Mouse (Mus musculus): ENCODE results near the gene Speg. TPM values are rescaled to one million over a fixed set of nuclear protein-coding genes. Genes with fewer than 3 reads are reported as not detected.

Gene Speg
- polyA plus RNA-seq, 1 experiment from 2014 or later, result 16.7 TPM

- H3K4me1 ChIP-seq (ENCODE audit: control insufficient read depth, insufficient read depth, low read length), result peaks cover 26% of the 10 kb centered on the region
- H3K36me3 ChIP-seq (replicated peaks; ENCODE audit: control insufficient read depth, insufficient read depth, low read depth, low read length), result no peaks in the 10 kb centered on the region
- DNase-seq (ENCODE audit: low spot score), result peak; percentile 92
- no peak for ATAC-seq (replicated peaks; ENCODE audit: insufficient number of reproducible peaks, low FRiP score, low TSS enrichment, low read depth)
- no peaks in the 10 kb centered on the region for H3K9me3 ChIP-seq (replicated peaks; ENCODE audit: control insufficient read depth, low read length)
- no peak overlapping the region for H3K27ac ChIP-seq (replicated peaks; ENCODE audit: low read depth, low read length)
- no peak overlapping the region for H3K4me3 ChIP-seq (ENCODE audit: low read depth, low read length)
- no peak overlapping the region for H3K9ac ChIP-seq (replicated peaks; ENCODE audit: low read length)
- no peaks in the 10 kb centered on the region for H3K27me3 ChIP-seq (ENCODE audit: control insufficient read depth, insufficient read depth, low read length)
- H3K4me2 ChIP-seq (ENCODE audit: low read depth, low read length), result no peak overlapping the region
- under 1% methylated on average over 8 of the region's 8 CpGs for WGBS
Observed at GRCm38 (mm10) chr1:75342874-75343416, 32.2 kb upstream of the Speg start.

DNA sequence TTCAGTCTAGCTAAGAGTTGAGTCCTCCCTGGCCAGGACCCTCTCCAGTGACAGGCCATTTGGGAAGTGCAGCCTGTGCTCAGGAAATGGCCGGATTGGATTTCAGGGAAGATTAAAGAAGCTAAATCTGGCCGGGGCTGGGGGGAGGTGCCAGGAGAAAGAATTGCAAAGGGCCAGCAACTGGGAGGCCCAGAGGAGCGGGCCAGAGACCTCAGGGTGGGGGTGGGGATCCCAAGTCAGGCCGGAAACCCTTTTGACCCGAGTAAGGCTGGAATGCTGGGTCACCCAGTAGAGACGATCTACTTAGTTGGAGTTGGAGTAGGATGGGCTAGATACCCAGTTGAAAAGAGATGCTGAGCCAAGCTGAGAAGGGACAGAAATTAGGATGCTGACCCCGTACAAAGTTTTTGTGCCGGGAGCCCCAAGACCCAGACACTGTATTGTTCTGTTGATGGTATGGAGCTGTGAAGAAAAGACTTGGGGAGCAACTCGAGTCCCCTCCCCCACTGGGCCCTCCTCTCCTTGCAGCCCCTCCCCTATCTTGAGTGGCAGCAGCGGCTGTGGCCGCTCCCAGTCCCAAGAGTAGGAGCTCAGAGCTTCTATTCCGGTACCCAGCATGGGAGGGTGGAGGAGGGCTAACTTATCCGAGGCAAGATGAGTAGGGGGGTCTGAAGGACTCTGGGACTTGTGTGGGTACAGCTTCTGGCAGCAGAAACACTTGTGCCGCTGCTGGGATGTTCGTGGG, 30.6 kb upstream of the Speg start:
- Histone ChIP-seq H3K4me1 (ENCODE audit: control insufficient read depth, insufficient read depth, low read length) (peaks cover 20% of the 10 kb centered on the region), H3K36me3 (replicated peaks; ENCODE audit: control insufficient read depth, insufficient read depth, low read depth, low read length) (no peaks in the 10 kb centered on the region), H3K9me3 (replicated peaks; ENCODE audit: control insufficient read depth, low read length) (no peaks in the 10 kb centered on the region), H3K9ac (replicated peaks; ENCODE audit: low read length) (peak overlapping the region; percentile 38), H3K4me3 (ENCODE audit: low read depth, low read length) (no peak overlapping the region), H3K27me3 (ENCODE audit: control insufficient read depth, insufficient read depth, low read length) (no peaks in the 10 kb centered on the region), H3K27ac (replicated peaks; ENCODE audit: low read depth, low read length) (peak overlapping the region; percentile 61), H3K4me2 (ENCODE audit: low read depth, low read length) (no peak overlapping the region)
- peak; percentile 37; the same call in 1 of the 2 replicates for ATAC-seq (replicated peaks; ENCODE audit: insufficient number of reproducible peaks, low FRiP score, low TSS enrichment, low read depth)
- peak; percentile 72 for DNase-seq (ENCODE audit: low spot score)
- WGBS, result 2% methylated on average over 15 of the region's 15 CpGs

DNA sequence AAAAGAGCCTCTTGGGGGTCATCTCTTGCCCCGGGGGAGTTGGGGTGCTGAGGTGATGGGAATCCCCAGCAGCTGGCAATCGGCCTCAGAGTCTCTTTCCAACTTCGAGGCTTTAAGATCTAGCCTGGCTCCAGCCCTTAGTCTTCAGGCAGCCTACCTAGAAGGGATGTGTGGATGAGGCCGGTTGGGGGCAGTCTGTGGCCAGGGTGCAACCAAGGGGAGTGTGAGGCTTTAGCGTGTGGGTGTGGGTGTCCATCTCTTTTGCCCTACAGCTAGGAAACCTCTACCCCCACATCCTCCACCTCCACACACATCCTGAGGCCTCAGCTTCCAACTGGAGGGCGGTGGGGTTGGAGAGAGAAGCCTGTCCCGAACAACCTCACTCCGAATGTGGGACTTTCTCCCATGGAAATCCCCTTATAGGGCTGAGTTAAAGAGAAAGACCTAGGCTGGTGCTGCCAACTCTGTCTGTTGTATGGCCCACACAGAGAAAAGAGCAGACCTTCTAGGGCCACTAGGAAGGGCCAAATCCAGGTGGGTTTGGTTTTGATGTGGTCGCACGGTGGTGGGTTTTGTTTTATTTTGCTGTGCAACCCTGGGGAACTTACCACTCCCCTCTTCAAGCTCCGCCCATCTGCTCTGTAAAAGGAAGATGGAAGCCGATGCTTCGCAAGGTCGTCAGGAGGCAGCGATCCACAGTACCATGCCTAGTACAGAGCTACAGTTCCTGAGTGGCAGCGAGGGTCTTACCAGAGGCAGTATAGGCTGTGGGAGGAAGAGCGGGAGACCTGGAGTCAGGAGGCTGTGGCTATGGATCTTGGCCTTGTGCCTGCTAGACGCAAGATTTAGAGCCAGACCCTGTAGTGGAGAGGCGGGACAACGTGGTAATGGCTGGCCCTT, 29.8 kb upstream of the Speg start:
- Histone ChIP-seq H3K36me3 (replicated peaks; ENCODE audit: control insufficient read depth, insufficient read depth, low read depth, low read length) (no peaks in the 10 kb centered on the region), H3K4me3 (ENCODE audit: low read depth, low read length) (no peak overlapping the region), H3K9me3 (replicated peaks; ENCODE audit: control insufficient read depth, low read length) (no peaks in the 10 kb centered on the region), H3K27me3 (ENCODE audit: control insufficient read depth, insufficient read depth, low read length) (no peaks in the 10 kb centered on the region), H3K4me1 (ENCODE audit: control insufficient read depth, insufficient read depth, low read length) (peaks cover 17% of the 10 kb centered on the region), H3K4me2 (ENCODE audit: low read depth, low read length) (no peak overlapping the region), H3K27ac (replicated peaks; ENCODE audit: low read depth, low read length) (peak overlapping the region; percentile 61; the same call in 1 of the 2 replicates), H3K9ac (replicated peaks; ENCODE audit: low read length) (no peak overlapping the region; the same call in 1 of the 2 replicates)
- 21% methylated on average over 20 of the region's 20 CpGs for WGBS
- DNase-seq (ENCODE audit: low spot score) (peak; percentile 35), ATAC-seq (replicated peaks; ENCODE audit: insufficient number of reproducible peaks, low FRiP score, low TSS enrichment, low read depth) (peak; percentile 17; the same call in 1 of the 2 replicates)

DNA sequence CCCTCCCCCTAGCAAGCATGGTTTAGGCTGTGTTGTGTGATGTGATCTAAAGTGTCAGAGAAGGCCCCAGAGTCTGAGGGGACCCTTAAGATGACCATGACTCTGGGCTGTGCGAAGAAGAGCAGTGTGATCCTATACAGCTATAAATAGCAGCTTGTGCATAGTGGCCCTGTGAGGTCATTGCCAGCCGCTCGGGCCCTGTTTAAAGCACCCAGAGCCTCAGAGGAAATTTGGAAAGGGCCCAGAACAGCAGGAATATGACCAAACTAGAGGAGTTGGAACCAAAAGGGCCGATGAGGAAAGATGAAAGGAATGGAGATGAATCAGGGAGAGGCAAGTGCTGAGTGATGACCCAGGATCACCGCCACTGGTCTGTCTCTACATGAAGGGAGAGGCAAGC, 27.8 kb upstream of the Speg start:
- no peak overlapping the region for H3K4me3 ChIP-seq (ENCODE audit: low read depth, low read length)
- no peaks in the 10 kb centered on the region for H3K9me3 ChIP-seq (replicated peaks; ENCODE audit: control insufficient read depth, low read length)
- H3K27ac ChIP-seq (replicated peaks; ENCODE audit: low read depth, low read length), result no peak overlapping the region
- H3K36me3 ChIP-seq (replicated peaks; ENCODE audit: control insufficient read depth, insufficient read depth, low read depth, low read length), result no peaks in the 10 kb centered on the region
- peaks cover 17% of the 10 kb centered on the region for H3K4me1 ChIP-seq (ENCODE audit: control insufficient read depth, insufficient read depth, low read length)
- no peak for DNase-seq (ENCODE audit: low spot score)
- ATAC-seq (replicated peaks; ENCODE audit: insufficient number of reproducible peaks, low FRiP score, low TSS enrichment, low read depth), result no peak
- no peak overlapping the region for H3K9ac ChIP-seq (replicated peaks; ENCODE audit: low read length)
- 87% methylated on average over 5 of the region's 5 CpGs for WGBS
- H3K4me2 ChIP-seq (ENCODE audit: low read depth, low read length), result no peak overlapping the region
- H3K27me3 ChIP-seq (ENCODE audit: control insufficient read depth, insufficient read depth, low read length), result no peaks in the 10 kb centered on the region

GRCm38 (mm10) chr1:75349275-75349674, 25.8 kb upstream of the Speg start:
- DNase-seq (ENCODE audit: low spot score), result no peak

GRCm38 (mm10) chr1:75357261-75357660, 17.8 kb upstream of the Speg start:
- peaks cover 3% of the 10 kb centered on the region; the same call in 1 of the 2 replicates for H3K4me1 ChIP-seq (ENCODE audit: control insufficient read depth, insufficient read depth, low read length)
- no peak for ATAC-seq (replicated peaks; ENCODE audit: insufficient number of reproducible peaks, low FRiP score, low TSS enrichment, low read depth)
- H3K36me3 ChIP-seq (replicated peaks; ENCODE audit: control insufficient read depth, insufficient read depth, low read depth, low read length), result no peaks in the 10 kb centered on the region
- H3K9ac ChIP-seq (replicated peaks; ENCODE audit: low read length), result no peak overlapping the region
- H3K4me2 ChIP-seq (ENCODE audit: low read depth, low read length), result no peak overlapping the region
- H3K27me3 ChIP-seq (ENCODE audit: control insufficient read depth, insufficient read depth, low read length), result peaks cover 9% of the 10 kb centered on the region
- H3K9me3 ChIP-seq (replicated peaks; ENCODE audit: control insufficient read depth, low read length), result no peaks in the 10 kb centered on the region
- H3K27ac ChIP-seq (replicated peaks; ENCODE audit: low read depth, low read length), result no peak overlapping the region
- no peak for DNase-seq (ENCODE audit: low spot score)
- WGBS, result 86% methylated on average over 7 of the region's 7 CpGs
- H3K4me3 ChIP-seq (ENCODE audit: low read depth, low read length), result no peak overlapping the region

More at GRCm38 (mm10) chr1:75349275-75349674, 25.8 kb upstream of the Speg start:
- H3K27ac ChIP-seq (replicated peaks; ENCODE audit: low read depth, low read length), result no peak overlapping the region
- H3K9ac ChIP-seq (replicated peaks; ENCODE audit: low read length), result no peak overlapping the region
- no peak overlapping the region for H3K4me3 ChIP-seq (ENCODE audit: low read depth, low read length)
- WGBS, result 31% methylated on average over 5 of the region's 5 CpGs
- H3K4me2 ChIP-seq (ENCODE audit: low read depth, low read length), result no peak overlapping the region
- no peaks in the 10 kb centered on the region for H3K36me3 ChIP-seq (replicated peaks; ENCODE audit: control insufficient read depth, insufficient read depth, low read depth, low read length)
- H3K4me1 ChIP-seq (ENCODE audit: control insufficient read depth, insufficient read depth, low read length), result peaks cover 11% of the 10 kb centered on the region
- no peak for ATAC-seq (replicated peaks; ENCODE audit: insufficient number of reproducible peaks, low FRiP score, low TSS enrichment, low read depth)
- H3K9me3 ChIP-seq (replicated peaks; ENCODE audit: control insufficient read depth, low read length), result no peaks in the 10 kb centered on the region
- no peaks in the 10 kb centered on the region for H3K27me3 ChIP-seq (ENCODE audit: control insufficient read depth, insufficient read depth, low read length)

DNA sequence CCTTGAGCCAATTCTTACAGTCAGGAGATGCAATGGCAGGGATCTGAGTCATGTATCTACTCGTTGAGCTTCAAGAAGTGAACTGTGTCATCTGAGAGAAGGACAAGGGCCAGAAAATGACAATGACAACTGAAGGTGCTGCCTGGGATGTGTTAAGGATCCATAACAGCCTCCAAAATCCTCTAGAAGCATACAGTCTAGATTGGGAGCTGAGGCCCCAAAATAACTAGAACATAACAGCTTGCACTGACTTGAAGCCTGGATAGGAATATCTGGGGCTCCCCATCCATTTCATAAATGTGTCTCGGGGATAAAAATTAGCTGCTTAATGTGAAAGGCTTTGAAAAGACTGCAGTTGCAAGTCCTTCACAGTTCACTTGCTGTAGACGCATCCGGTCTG, 17.1 kb upstream of the Speg start:
- Histone ChIP-seq H3K27ac (replicated peaks; ENCODE audit: low read depth, low read length) (no peak overlapping the region), H3K4me2 (ENCODE audit: low read depth, low read length) (no peak overlapping the region), H3K4me1 (ENCODE audit: control insufficient read depth, insufficient read depth, low read length) (peaks cover 3% of the 10 kb centered on the region; the same call in 1 of the 2 replicates), H3K9me3 (replicated peaks; ENCODE audit: control insufficient read depth, low read length) (no peaks in the 10 kb centered on the region), H3K27me3 (ENCODE audit: control insufficient read depth, insufficient read depth, low read length) (peaks cover 9% of the 10 kb centered on the region), H3K9ac (replicated peaks; ENCODE audit: low read length) (no peak overlapping the region), H3K36me3 (replicated peaks; ENCODE audit: control insufficient read depth, insufficient read depth, low read depth, low read length) (no peaks in the 10 kb centered on the region), H3K4me3 (ENCODE audit: low read depth, low read length) (no peak overlapping the region)
- WGBS, result 87% methylated on average over 4 of the region's 4 CpGs
- DNase-seq (ENCODE audit: low spot score) (no peak), ATAC-seq (replicated peaks; ENCODE audit: insufficient number of reproducible peaks, low FRiP score, low TSS enrichment, low read depth) (no peak)

All from embryonic facial prominence, embryonic 11.5 days (tissue).